Mouse (Mus musculus) liver, embryonic 15.5 days (tissue): ENCODE data around the gene Naa35. TPM values are rescaled to one million over a fixed set of nuclear protein-coding genes. Genes with fewer than 3 reads are reported as not detected.

Experiments
- ATAC-seq: fragments of 200-750 bp; cut with Nextera tagmentation; 2 replicates; pipeline ENCODE4 v1.8.0; 2017; ENCODE audit warnings: moderate number of reproducible peaks, mild to moderate bottlenecking, moderate library complexity; ENCODE audit not compliant: insufficient read depth
- H3K27ac ChIP-seq: fragments of 300-500 bp; sonication (generic); replicated peaks from 2 replicates; pipeline ENCODE4 v1.5.1; 2015; ENCODE audit warnings: mild to moderate bottlenecking, inconsistent platforms
- H3K27me3 ChIP-seq: fragments of 300-500 bp; sonication (generic); 2 replicates; pipeline ENCODE4 v1.6.1; 2015; ENCODE audit warnings: mild to moderate bottlenecking, inconsistent platforms
- H3K36me3 ChIP-seq: fragments of 300-500 bp; sonication (generic); replicated peaks from 2 replicates; pipeline ENCODE4 v1.6.1; 2015; ENCODE audit warnings: moderate library complexity, mild to moderate bottlenecking, inconsistent platforms
- H3K4me1 ChIP-seq: fragments of 300-500 bp; sonication (generic); replicated peaks from 2 replicates; pipeline ENCODE4 v1.6.1; 2015; ENCODE audit warnings: inconsistent platforms
- H3K4me2 ChIP-seq: fragments of 300-500 bp; sonication (generic); 2 replicates; pipeline ENCODE4 v1.6.1; 2015; ENCODE audit warnings: moderate library complexity, mild to moderate bottlenecking, inconsistent platforms
- H3K4me3 ChIP-seq: fragments of 300-500 bp; sonication (generic); replicated peaks from 2 replicates; pipeline ENCODE4 v1.5.1; 2015; ENCODE audit warnings: mild to moderate bottlenecking, inconsistent platforms
- H3K9ac ChIP-seq: fragments of 300-500 bp; sonication (generic); 2 replicates; pipeline ENCODE4 v1.6.1; 2015; ENCODE audit warnings: moderate library complexity, mild to moderate bottlenecking, inconsistent platforms
- H3K9me3 ChIP-seq: fragments of 300-500 bp; sonication (generic); replicated peaks from 2 replicates; pipeline ENCODE4 v1.6.1; 2016; ENCODE audit warnings: inconsistent platforms
- WGBS: fragments of 180-500 bp; shearing (Covaris S2); methylation state at CpG from one replicate; pipeline ENCODE4 v1.1.7; 2015; ENCODE audit warnings: mixed read lengths; ENCODE audit not compliant: insufficient replicate concordance; 5-methylcytosine and 5-hydroxymethylcytosine counted together
- polyA plus RNA-seq: library from polyadenylated mRNA; unstranded; fragments of >200 nt; fragmentation: Nextera tagmentation; extraction: Ambion mirVana; gene quantifications from 2 replicates; pipeline ENCODE4 v1.2.1, GENCODE M21; 2015

Gene Naa35
- polyA plus RNA-seq, 1 experiment from 2014 or later, result 26.5 TPM

DNA sequence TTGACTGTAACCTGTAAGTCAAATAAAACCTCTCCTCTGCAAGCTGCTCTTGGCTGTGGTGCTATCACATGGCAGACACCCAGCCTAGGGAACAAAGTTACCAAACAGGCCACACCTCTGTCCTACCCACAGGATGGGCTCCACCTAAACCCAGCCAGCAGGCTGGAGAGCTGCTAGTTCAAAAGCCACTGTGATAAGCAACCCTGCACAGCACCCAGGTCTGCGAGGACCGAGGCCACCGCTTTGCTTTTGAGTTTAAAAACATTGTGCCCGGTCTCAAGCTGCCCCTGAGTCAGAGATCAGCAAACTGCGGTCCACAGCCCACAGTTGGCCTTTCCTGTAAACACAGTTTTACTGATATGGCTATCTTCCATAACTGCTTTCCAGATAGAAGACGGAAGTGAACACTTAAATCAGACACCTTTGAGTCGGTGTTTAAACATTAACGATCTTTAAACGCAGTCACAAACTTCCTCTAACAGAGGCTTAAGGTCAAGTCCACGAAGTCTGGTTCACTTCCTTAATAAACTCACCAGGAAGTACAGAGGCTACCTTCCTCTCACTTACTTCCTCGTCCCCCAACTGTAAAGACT lies 83.5 kb downstream of the Naa35 start:
- peak overlapping the region; percentile 69 for H3K4me2 ChIP-seq
- H3K9me3 ChIP-seq, result no peaks in the 10 kb centered on the region
- peak overlapping the region; percentile 37 for H3K4me3 ChIP-seq
- H3K4me1 ChIP-seq, result peaks cover 65% of the 10 kb centered on the region
- peak overlapping the region; percentile 52 for H3K9ac ChIP-seq
- no peaks in the 10 kb centered on the region for H3K27me3 ChIP-seq
- peak overlapping the region; percentile 92 for H3K27ac ChIP-seq
- peaks cover 50% of the 10 kb centered on the region for H3K36me3 ChIP-seq
- 3% methylated on average over 11 of the region's 11 CpGs for WGBS
- ATAC-seq, result peak; percentile 96

DNA sequence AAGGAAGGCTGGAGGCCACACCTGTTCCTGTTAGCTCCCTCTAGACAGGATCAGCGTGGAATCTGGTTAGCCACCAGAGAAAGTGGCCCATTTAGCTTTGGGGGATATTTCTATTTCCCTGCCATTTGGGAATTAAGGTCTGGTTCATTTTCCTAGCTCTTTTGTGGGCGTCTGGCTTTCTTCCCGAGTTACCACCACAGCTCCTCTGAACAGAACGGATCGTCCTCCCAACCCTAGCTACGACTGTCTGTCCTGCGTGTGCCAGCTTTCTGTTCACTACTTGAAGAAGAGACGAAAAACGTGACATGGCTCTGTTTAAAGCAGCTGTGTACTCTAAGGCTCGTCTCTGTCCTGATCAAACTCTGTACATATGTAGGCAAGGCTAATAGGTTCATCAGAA lies 84.9 kb downstream of the Naa35 start:
- Histone ChIP-seq H3K4me2 (no peak overlapping the region), H3K36me3 (peaks cover 37% of the 10 kb centered on the region), H3K4me1 (peaks cover 78% of the 10 kb centered on the region), H3K4me3 (no peak overlapping the region), H3K9me3 (no peaks in the 10 kb centered on the region), H3K9ac (no peak overlapping the region), H3K27me3 (no peaks in the 10 kb centered on the region), H3K27ac (peak overlapping the region; percentile 92; the same call in 1 of the 2 replicates)
- no peak for ATAC-seq
- 88% methylated on average over 10 of the region's 10 CpGs for WGBS

DNA sequence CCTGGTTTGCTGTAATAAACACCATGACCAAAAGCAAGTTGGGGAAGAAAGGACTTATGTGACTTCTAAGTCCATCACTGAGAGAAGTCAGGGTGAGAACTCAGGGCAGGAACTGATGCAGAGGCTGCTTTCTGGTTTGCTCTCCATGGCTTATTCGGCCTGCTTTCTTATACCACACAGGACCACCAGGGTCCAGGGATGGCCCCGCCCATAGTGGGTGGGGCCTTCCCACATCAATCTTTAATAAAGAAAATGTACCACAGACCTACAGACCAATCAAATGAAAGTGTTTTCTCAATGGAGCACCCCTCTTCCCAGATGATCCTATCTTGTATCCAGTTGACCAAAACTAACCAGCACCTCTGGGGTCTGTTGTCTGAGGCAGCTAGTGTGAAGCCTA lies 86.5 kb downstream of the Naa35 start:
- peaks cover 82% of the 10 kb centered on the region for H3K4me1 ChIP-seq
- H3K27ac ChIP-seq, result no peak overlapping the region
- no peaks in the 10 kb centered on the region for H3K27me3 ChIP-seq
- H3K4me3 ChIP-seq, result no peak overlapping the region
- ATAC-seq, result no peak
- 49% methylated on average over 2 of the region's 2 CpGs for WGBS
- H3K36me3 ChIP-seq, result peaks cover 21% of the 10 kb centered on the region
- H3K9me3 ChIP-seq, result no peaks in the 10 kb centered on the region
- H3K4me2 ChIP-seq, result peak overlapping the region; percentile 35; the same call in 1 of the 2 replicates
- H3K9ac ChIP-seq, result no peak overlapping the region

DNA sequence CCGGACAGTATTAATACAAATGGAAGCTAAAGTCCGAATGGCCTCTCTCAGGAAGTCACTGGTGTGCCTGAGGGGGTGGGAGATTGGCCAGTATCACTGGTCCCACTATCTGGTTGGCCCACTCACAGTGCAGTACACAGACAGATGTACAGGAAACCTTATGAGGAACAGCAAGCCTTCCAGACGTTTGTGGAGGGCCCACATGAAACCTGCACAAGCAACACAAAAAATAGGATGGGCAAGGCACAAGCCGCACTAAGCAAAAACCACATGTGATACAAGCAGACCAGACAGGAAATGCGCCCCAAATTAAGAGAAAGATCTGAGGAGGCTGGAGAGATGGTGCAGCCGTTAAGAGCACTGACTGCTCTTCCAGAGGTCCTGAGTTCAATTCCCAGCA lies 87.2 kb downstream of the Naa35 start:
- WGBS, result 13% methylated on average over 6 of the region's 6 CpGs
- peaks cover 82% of the 10 kb centered on the region for H3K4me1 ChIP-seq
- no peak overlapping the region for H3K9ac ChIP-seq
- H3K4me2 ChIP-seq, result peak overlapping the region; percentile 35
- no peaks in the 10 kb centered on the region for H3K27me3 ChIP-seq
- no peak for ATAC-seq
- peak overlapping the region; percentile 52; the same call in 1 of the 2 replicates for H3K27ac ChIP-seq
- peaks cover 14% of the 10 kb centered on the region for H3K36me3 ChIP-seq
- H3K4me3 ChIP-seq, result 0 out of 2 replicates have a peak overlapping the region, but pooled peaks have one; percentile 5
- H3K9me3 ChIP-seq, result no peaks in the 10 kb centered on the region

DNA sequence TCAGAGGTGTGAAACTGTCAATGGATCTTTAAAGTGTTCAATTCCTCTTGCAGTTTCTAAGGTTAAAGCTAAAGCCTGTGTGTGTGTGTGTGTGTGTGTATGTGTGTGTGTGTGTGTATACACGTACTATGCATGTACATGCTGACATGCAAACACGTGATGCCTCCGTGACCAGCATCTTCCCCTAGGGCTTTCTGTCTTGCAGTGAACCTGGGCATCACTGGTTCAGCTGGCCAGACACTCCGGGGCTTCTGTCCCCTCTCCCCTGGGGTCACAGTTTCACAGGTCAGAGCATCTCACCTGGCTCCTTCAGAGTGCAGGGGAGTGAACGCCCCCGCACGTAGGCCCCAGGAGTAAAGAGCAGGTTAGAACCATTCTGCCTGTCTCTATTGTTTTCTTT lies 88.5 kb downstream of the Naa35 start:
- Histone ChIP-seq H3K36me3 (peaks cover 8% of the 10 kb centered on the region), H3K9me3 (no peaks in the 10 kb centered on the region), H3K9ac (peak overlapping the region; percentile 50; the same call in 1 of the 2 replicates), H3K4me1 (peaks cover 72% of the 10 kb centered on the region), H3K4me3 (peak overlapping the region; percentile 28), H3K27ac (peak overlapping the region; percentile 66), H3K4me2 (peak overlapping the region; percentile 87), H3K27me3 (no peaks in the 10 kb centered on the region)
- 77% methylated on average over 7 of the region's 7 CpGs for WGBS
- no peak for ATAC-seq

DNA sequence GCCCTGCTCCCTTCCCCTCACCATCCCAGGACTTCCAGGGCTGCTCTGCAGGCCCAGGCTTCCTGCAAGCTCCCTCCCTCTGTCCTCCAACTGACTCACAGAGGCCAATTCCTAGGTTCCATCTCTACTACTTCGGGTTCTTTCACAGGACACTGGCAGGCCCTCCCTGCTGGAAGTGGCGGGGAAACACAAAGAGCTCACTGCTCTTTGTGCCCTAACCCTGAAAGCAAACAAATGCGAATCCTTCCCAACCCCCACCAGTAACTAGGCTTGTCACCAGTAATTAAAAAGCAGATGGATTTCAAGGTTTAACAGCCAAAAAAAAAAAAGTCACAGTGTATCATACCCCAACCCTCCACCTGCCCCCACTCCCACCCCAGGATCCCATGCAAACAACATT lies 89.2 kb downstream of the Naa35 start:
- Histone ChIP-seq H3K4me3 (peak overlapping the region; percentile 85), H3K4me2 (peak overlapping the region; percentile 87), H3K36me3 (peaks cover 8% of the 10 kb centered on the region), H3K9me3 (no peaks in the 10 kb centered on the region), H3K27me3 (no peaks in the 10 kb centered on the region), H3K9ac (peak overlapping the region; percentile 84), H3K27ac (peak overlapping the region; percentile 90; the same call in 1 of the 2 replicates), H3K4me1 (peaks cover 72% of the 10 kb centered on the region)
- WGBS, result 14% methylated on average over 3 of the region's 3 CpGs
- no peak for ATAC-seq

DNA sequence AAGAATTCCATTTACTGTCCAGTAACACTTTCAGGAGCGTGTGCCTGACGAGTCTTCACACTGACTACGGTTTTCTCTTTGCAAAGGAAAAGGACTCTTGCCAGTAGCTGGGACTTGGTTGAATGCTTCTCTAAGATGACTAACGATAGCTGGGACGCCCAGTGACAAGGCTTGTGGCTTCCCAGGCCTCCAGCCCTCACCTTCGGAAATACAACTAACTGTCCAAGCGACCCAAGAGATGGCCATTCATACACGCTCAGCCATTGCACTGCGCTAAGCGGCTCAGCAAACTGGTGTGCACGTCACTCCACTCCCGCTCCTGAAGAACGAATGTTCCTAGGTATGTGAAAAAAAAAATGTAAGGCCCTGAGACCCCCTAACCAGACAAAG lies 89.7 kb downstream of the Naa35 start:
- H3K36me3 ChIP-seq, result peaks cover 5% of the 10 kb centered on the region
- H3K4me3 ChIP-seq, result peak overlapping the region; percentile 85
- H3K9ac ChIP-seq, result peak overlapping the region; percentile 84
- no peak for ATAC-seq
- no peaks in the 10 kb centered on the region for H3K27me3 ChIP-seq
- H3K9me3 ChIP-seq, result no peaks in the 10 kb centered on the region
- 1% methylated on average over 13 of the region's 13 CpGs for WGBS
- peak overlapping the region; percentile 90 for H3K27ac ChIP-seq
- peak overlapping the region; percentile 87 for H3K4me2 ChIP-seq
- H3K4me1 ChIP-seq, result peaks cover 72% of the 10 kb centered on the region

DNA sequence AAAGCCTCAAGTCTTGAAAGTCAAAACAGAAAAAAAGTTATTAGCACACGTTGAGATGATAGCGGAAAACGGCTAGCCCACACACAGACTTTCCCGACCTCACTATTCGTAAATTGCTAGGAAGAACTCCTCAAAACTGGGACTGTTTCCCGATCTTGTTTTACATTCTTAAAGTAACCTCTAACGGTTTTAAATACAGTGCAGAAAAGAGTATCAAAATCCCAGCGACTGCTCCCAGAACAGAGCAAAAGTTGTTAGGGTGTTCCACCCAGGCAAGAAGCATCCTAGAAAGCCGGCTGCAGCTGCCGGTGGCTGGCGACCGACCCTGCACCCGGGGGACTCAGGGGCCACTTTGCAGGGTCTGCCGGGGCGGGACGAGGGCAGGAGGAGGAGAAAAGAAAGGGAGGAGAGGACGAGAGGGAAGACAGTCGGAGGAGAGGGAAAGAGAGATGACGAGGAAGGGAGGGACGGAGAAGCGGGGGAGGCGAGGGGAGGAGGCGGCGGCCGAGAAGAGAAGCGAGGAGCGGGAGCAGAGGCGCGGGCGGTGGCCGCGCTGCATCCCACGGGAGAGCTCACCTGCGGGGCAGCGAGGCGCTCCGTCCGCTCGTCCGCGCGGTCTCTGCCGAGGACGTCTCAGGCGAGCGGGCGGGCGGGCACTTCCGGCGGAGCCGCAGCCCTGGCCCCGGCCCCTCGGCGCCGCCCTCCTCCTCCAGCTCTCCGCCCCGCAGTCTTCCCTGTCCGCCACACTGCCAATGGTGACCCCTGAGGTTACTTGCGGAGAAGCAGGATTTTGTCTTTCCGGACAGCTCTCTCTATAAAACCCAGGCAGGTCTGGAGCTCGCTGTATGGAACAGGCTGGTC lies 90.3 kb downstream of the Naa35 start, which contains the start of gene Golm1:
Gene Golm1, minus strand, starts transcription at position 661 of the 861 bp plus-strand sequence.
- under 1% methylated on average over 61 of the region's 61 CpGs for WGBS
- peak within 1 kb of the TSS; percentile 90 for H3K27ac ChIP-seq
- peaks cover 73% of the 10 kb centered on the region for H3K4me1 ChIP-seq
- H3K4me2 ChIP-seq, result peak within 1 kb of the TSS; percentile 87
- peak; percentile 87 for ATAC-seq
- H3K36me3 ChIP-seq, result peaks cover 4% of the 10 kb centered on the region
- H3K4me3 ChIP-seq, result peak within 1 kb of the TSS; percentile 85
- H3K27me3 ChIP-seq, result no peaks in the 10 kb centered on the region
- H3K9ac ChIP-seq, result peak within 1 kb of the TSS; percentile 84
- no peaks in the 10 kb centered on the region for H3K9me3 ChIP-seq

DNA sequence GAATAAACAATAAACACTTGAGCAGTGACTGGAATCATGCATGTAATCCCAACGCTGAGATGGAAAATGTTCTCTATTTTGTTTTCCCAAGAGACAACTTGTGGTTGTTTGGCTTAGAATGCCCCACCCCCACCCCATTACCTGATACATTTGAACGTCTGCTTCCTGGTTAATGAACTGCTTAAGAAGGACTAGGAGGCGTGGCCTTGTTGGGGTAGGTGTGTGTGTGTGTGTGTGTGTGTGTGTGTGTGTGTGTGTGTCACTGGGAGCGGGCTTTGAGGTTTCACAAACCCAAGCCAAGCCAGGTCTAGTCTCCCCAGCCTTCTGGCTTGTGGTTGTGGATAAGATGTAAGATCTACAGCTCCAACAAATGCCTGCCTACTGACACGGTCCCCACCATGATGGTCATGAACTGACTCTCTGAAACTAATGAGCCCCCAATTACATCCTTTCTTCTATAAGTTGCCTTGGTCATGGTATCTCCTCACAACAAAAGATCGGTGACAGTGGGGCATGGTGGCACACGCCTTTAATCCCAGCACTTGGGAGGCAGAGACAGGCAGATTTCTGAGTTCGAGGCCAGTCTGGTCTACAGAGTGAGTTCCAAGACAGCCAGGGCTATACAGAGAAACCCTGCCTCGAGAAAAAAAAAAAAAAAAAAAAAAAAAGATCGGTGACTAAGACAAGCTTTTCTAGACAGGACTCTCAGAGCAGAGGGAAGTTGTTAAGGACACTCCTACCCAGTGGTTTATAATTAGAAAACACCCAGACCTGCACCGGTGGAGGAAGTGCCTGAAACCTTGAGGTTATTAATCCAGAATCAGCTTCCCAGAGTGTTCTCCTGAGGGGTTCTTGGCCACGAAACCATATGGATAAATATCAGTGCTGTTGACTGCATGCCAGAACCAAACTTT lies 91.5 kb downstream of the Naa35 start:
- Histone ChIP-seq H3K27me3 (no peaks in the 10 kb centered on the region), H3K9ac (no peak overlapping the region), H3K4me3 (peak overlapping the region; percentile 85), H3K4me2 (peak overlapping the region; percentile 87; the same call in 1 of the 2 replicates), H3K4me1 (peaks cover 67% of the 10 kb centered on the region), H3K9me3 (no peaks in the 10 kb centered on the region), H3K36me3 (peaks cover 4% of the 10 kb centered on the region; the same call in 1 of the 2 replicates), H3K27ac (0 out of 2 replicates have a peak overlapping the region, but pooled peaks have one; percentile 19)
- 44% methylated on average over 12 of the region's 12 CpGs for WGBS
- ATAC-seq, result no peak

DNA sequence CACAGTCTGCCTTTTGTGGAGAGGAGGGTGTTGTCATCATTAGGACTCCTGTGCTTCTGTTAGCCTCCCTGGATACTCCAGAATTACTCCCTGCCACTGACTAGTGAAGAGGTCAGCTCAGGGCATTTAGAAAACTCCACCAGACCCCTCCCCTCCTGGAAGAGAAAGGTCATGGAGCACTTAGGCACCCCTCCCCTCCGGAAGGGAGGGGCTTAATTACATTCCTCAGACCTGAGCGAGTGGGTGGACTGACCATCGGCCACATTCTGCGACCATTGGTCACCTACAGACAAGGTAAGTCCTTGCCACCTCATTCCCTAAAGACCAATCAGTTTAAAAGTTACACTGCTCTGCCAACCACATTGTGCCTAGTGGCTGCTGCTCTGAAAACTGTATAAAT lies 94.2 kb downstream of the Naa35 start:
- Histone ChIP-seq H3K9ac (no peak overlapping the region; the same call in 1 of the 2 replicates), H3K4me1 (peaks cover 51% of the 10 kb centered on the region), H3K9me3 (no peaks in the 10 kb centered on the region), H3K27ac (no peak overlapping the region), H3K27me3 (peaks cover 8% of the 10 kb centered on the region), H3K36me3 (no peaks in the 10 kb centered on the region), H3K4me3 (no peak overlapping the region), H3K4me2 (no peak overlapping the region)
- 46% methylated on average over 4 of the region's 4 CpGs for WGBS
- no peak for ATAC-seq
